23 mouse cellular contexts compared by ENCODE assay signal in genomic region chr13:94713451-94713850, GRCm38 (mm10).
A peak's percentile ranks its signal among the peaks of the same experiment; 100 is the strongest.
DNase-seq lines count a peak whose midpoint lies in the region; ATAC-seq and TF ChIP-seq lines count a peak whose summit lies in the region.
"Had no signal": no experiment of that assay in that cellular context is flagged by ENCODE, and none has a peak within 500 bp of the region (broad histone marks: within the 10 kb centered on the region; RNA-seq: fewer than 3 reads in every experiment).

No protein-coding gene starts in this region.

- H3K27ac ChIP-seq in cerebellum, adult 2 months (ENCODE audit: insufficient read depth, low read length) = no peak overlapping the region
- H3K27ac ChIP-seq: embryonic facial prominence, embryonic 12.5 days; embryonic facial prominence, embryonic 15.5 days; hindbrain, embryonic 14.5 days; hindbrain, postnatal 0 days had no signal

- peaks cover 7% of the 10 kb centered on the region; the same call in 1 of the 2 replicates for H3K27me3 ChIP-seq in cerebellum, adult 2 months (ENCODE audit: control insufficient read depth, insufficient read depth, low read length)

- H3K4me1 ChIP-seq in cerebellum, adult 2 months (ENCODE audit: control insufficient read depth, insufficient read depth, low read length) = no peaks in the 10 kb centered on the region; the same call in 1 of the 2 replicates

- 57% methylated on average over 3 of the region's 3 CpGs for WGBS in cerebellum, adult 2 months

- TF ChIP-seq CTCF in cerebellum, adult 2 months (IDR thresholded peaks at IDR 0.05; ENCODE audit: borderline replicate concordance, insufficient read depth, low read depth, low read length) = no peak

- ATAC-seq in hematopoietic stem cell, adult 5-6 weeks (replicated peaks in 1 of 2; ENCODE audit: insufficient read depth in 1 of 2, low FRiP score in 2 of 2, low TSS enrichment in 1 of 2, low read depth in 1 of 2, poor library complexity in 2 of 2, severe bottlenecking in 2 of 2) = peak; percentile 57 to 80; a peak in 3 of 4 replicates
- ATAC-seq: CD4-positive, CD25-positive, alpha-beta regulatory T cell, adult 4 months; forebrain, embryonic 14.5 days; hindbrain, postnatal 0 days; inflammation-experienced regulatory T-cells, adult 6 months; intestine, embryonic 16.5 days; Patski had no signal

- no peak for TF ChIP-seq POLR2A in cerebellum, adult 2 months (IDR thresholded peaks at IDR 0.05; ENCODE audit: borderline replicate concordance, insufficient read depth, low read length)

- H3K4me3 ChIP-seq in cerebellum, adult 2 months (replicated peaks; ENCODE audit: insufficient read depth, low read depth, low read length) = no peak overlapping the region
- H3K4me3 ChIP-seq: embryonic facial prominence, embryonic 12.5 days; embryonic facial prominence, embryonic 15.5 days had no signal

- DNase-seq in 416B (ENCODE audit: low read depth) = peak; percentile 48
- peak; percentile 12 for DNase-seq in MEL-GATA-1-ER (ENCODE audit: extremely low read depth, low read depth)
- DNase-seq in adrenal gland, adult 2 months = no peak
- DNase-seq in cerebellum, adult 2 months = no peak
- DNase-seq in heart, postnatal 4 days = no peak
- DNase-seq: adrenal gland, postnatal 14 days; cerebellum, adult 11 months; cerebellum, adult 8-10 months; cerebellum, postnatal 14 days; gastrocnemius, postnatal 10 days; gastrocnemius, postnatal 36 days; heart, adult 11 months; kidney, adult 18-20 months had no signal

Comparison
In these comparisons a context has a peak if more than half of its experiments do, and no peak if none do; other contexts are left out.
1. DNase-seq: peak in 416B (single experiment) and MEL-GATA-1-ER (single experiment); none in adrenal gland, adult 2 months (single experiment), cerebellum, adult 2 months (0 of 2) and heart, postnatal 4 days (single experiment).